Mouse (Mus musculus): ENCODE measurements around the gene Sapcd2. TPM values are rescaled to one million over a fixed set of nuclear protein-coding genes. Genes with fewer than 3 reads are reported as not detected.

Gene Sapcd2
- polyA plus RNA-seq (2015; fragmentation: Nextera tagmentation; extraction: Ambion mirVana): 11.1 and 14.7 TPM in 2 replicates

DNA sequence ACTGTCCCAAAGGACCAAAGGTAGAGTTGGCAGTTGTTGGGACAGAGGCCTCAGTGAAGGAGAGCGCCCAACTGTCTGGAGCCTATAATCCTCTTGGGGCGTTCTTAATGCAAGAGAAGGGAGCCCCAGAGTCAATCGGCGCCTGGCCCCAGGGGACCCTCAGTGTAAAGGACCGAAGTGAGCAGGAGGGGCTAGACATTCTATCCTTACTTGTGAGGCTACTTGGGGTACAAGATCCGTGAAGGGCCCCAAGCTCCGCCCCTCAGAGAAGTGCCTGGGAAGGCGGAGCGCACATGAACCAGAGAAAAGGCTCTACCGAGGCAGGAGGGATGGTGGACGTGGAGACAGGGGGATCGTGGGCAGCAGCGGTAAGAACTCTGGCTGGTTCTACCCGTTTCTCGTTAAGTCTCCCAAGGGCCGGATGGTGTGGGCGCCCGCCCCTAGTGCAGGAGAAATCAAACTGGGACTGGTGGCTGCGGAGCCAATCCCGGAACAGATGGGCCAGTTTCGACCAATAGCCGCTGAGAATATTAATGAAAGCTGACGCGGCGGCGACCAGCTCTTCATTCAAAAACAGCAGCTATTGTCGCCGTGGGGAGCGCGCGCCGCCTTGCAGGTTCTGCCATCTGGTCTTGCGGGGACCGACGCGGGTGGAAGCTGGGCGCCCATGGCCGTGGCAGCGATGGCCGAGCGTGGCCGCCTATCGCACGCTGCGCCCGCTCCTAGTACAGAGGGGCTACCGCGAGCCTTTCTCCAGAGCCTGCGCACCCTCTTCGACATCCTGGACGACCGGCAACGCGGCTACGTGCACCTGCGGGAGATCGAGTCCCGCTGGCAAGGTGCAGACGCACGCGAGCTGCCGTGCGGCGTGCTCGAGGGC lies at the start of gene Sapcd2:
Sapcd2 (plus strand) TSS at position 558 of the 880 bp plus-strand sequence.
- Histone ChIP-seq H3K36me3 (replicated peaks) (no peaks in the 10 kb centered on the region), H3K27ac (peak within 1 kb of the TSS; percentile 72), H3K4me2 (peak within 1 kb of the TSS; percentile 96), H3K4me3 (peak within 1 kb of the TSS; percentile 54), H3K27me3 (replicated peaks) (peaks cover 4% of the 10 kb centered on the region; the same call in 1 of the 2 replicates), H3K4me1 (peaks cover 21% of the 10 kb centered on the region), H3K9me3 (no peaks in the 10 kb centered on the region), H3K9ac (peak within 1 kb of the TSS; percentile 55)
- WGBS: under 1% methylated on average over 65 of the region's 65 CpGs
- peak; percentile 92 for ATAC-seq (replicated peaks)

DNA sequence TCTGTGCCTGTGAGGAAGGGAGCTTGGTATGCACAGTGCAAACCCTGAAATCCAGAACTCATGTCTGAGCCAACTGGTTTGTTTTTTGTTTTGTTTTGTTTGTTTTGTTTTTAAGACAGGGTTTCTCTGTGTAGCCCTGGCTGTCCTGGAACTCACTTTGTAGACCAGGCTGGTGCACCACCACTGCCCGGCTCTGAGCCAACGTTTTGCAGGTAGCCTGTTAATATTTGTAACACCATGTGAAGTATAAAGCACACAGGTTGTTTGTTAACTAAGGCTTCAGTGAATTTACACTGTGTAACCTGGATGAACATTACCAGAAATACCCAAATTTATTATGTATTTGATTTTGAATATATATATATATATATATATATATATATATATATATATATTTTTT lies 46.1 kb upstream of the Sapcd2 start:
- Histone ChIP-seq H3K27ac (no peak overlapping the region), H3K36me3 (replicated peaks) (no peaks in the 10 kb centered on the region), H3K9me3 (no peaks in the 10 kb centered on the region), H3K4me2 (no peak overlapping the region), H3K4me3 (no peak overlapping the region), H3K4me1 (peaks cover under 1% of the 10 kb centered on the region; the same call in 1 of the 2 replicates), H3K9ac (no peak overlapping the region), H3K27me3 (replicated peaks) (peaks cover 6% of the 10 kb centered on the region)
- ATAC-seq (replicated peaks): no peak
- 76% methylated on average over 2 of the region's 2 CpGs for WGBS

DNA sequence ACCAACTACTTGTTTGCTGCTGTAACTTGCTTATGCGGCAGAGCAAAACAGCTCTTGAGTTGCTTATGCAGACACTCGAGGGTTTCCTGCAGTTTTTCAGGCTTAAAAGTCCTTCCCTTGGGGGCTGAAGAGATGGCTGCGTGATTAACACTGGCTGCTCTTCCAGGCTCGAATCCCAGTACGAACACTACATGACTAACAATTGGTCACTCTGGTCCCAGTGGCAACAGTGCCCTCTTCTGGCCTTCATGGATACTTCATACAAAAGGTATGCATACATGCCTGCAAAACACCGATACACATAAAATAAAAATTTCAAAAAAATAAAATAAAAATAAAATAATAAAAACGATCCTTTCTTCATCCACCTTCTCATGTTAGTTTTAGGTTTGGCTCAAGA lies 43.7 kb upstream of the Sapcd2 start:
- Histone ChIP-seq H3K4me2 (no peak overlapping the region), H3K4me3 (no peak overlapping the region), H3K27me3 (replicated peaks) (no peaks in the 10 kb centered on the region), H3K4me1 (peaks cover 15% of the 10 kb centered on the region), H3K36me3 (replicated peaks) (no peaks in the 10 kb centered on the region), H3K27ac (no peak overlapping the region), H3K9me3 (no peaks in the 10 kb centered on the region), H3K9ac (no peak overlapping the region)
- ATAC-seq (replicated peaks): no peak
- WGBS: 37% methylated on average over 7 of the region's 7 CpGs

DNA sequence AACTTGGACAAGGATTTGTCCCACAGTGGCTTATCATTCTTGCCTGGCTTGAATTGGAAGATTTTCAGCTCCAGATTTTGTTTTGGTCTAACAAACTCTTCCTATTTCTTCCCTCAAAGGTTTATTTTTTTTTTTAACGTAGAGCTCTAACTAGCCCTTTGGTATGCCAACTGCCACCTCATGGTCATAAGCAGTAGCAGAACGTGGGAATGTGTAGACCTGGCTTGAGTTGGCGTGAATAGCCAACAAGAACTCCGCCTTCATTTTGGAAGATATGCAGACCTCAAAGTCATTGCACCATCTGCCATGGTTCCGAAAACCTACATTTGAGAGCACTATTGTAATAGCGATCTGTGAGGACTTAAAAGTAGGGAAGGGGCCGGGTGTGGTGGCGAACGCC lies 40.7 kb upstream of the Sapcd2 start:
- Histone ChIP-seq H3K4me1 (peaks cover 33% of the 10 kb centered on the region), H3K27me3 (replicated peaks) (no peaks in the 10 kb centered on the region), H3K36me3 (replicated peaks) (peaks cover 22% of the 10 kb centered on the region; the same call in 1 of the 2 replicates), H3K4me3 (peak overlapping the region; percentile 68), H3K9ac (no peak overlapping the region), H3K27ac (no peak overlapping the region), H3K9me3 (no peaks in the 10 kb centered on the region), H3K4me2 (peak overlapping the region; percentile 73)
- WGBS: 63% methylated on average over 9 of the region's 9 CpGs
- no peak for ATAC-seq (replicated peaks)

DNA sequence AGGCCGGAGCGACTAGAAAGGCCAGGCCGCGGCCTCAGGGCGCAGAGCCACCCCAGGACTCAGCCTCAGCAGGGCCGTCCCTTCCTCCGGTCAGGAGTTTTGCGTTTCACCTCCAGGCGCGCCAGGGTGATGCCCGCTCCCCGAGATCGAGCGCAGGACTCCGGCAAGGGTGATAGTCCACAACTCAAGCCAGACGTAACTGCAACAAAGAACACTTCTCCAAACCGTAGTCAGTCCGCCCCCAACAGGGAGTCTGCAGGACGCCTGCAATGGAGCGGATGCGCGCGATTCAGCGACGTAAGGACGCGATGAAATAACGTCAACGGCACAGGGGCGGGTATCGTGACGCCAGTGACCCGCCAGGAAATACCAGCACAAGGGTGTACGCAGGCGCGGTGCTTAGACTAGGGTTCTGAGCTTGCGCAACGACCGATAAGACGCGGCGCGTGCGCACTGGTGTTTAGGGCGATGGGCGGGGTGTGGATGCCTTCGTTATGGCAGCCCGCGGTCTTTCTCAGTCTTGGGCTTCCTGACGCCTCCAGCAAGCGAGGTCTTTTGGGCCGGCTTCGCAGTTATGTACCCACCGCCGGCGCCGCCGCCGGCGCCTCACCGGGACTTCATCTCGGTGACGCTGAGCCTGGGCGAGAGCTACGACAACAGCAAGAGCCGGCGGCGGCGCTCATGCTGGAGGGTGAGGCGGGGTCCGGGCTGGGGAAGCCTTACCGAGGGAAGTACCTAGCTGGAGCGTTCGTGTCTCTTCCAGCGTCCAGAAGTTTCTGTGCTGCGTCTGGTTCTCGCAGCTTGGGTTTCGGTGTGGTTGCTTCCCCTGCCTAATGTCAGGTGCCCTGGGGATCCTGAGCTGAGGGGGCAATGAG lies 39.6 kb upstream of the Sapcd2 start, which contains the start of gene Man1b1:
Man1b1 (plus strand) TSS at position 53 of the 875 bp plus-strand sequence.
- Histone ChIP-seq H3K9me3 (no peaks in the 10 kb centered on the region), H3K4me2 (peak within 1 kb of the TSS; percentile 85), H3K27me3 (replicated peaks) (no peaks in the 10 kb centered on the region), H3K4me3 (peak within 1 kb of the TSS; percentile 68), H3K36me3 (replicated peaks) (peaks cover 32% of the 10 kb centered on the region; the same call in 1 of the 2 replicates), H3K4me1 (peaks cover 33% of the 10 kb centered on the region), H3K9ac (peak within 1 kb of the TSS; percentile 74), H3K27ac (peak within 1 kb of the TSS; percentile 80)
- under 1% methylated on average over 78 of the region's 78 CpGs for whole genome bisulfite sequencing
- ATAC-seq (replicated peaks): peak; percentile 98

DNA sequence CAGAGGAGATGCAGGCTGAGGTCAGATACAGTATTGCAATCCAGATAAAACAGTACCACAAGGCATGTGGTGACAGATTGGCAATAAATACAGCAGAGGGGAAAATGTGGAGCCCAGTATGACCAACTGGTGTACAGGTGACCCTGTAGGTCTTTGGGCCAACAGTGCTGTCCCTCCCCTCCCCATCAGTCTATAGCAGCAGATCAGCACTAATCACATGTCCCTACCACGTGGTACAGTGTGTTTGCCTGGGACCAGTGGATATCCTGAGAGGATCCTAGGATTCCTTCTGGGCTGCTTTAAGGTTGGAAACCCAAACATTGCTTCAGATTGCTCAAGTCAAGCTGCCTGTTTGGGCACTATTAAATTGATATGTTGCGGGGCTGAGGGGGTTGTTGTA lies 38.6 kb upstream of the Sapcd2 start:
- peaks cover 42% of the 10 kb centered on the region for H3K36me3 ChIP-seq (replicated peaks)
- no peak for ATAC-seq (replicated peaks)
- H3K27ac ChIP-seq: no peak overlapping the region
- no peaks in the 10 kb centered on the region for H3K27me3 ChIP-seq (replicated peaks)
- peaks cover 33% of the 10 kb centered on the region for H3K4me1 ChIP-seq
- H3K9ac ChIP-seq: peak overlapping the region; percentile 73; the same call in 1 of the 2 replicates
- no peaks in the 10 kb centered on the region for H3K9me3 ChIP-seq
- H3K4me2 ChIP-seq: peak overlapping the region; percentile 85
- 83% methylated on average over 2 of the region's 2 CpGs for WGBS
- H3K4me3 ChIP-seq: peak overlapping the region; percentile 68

DNA sequence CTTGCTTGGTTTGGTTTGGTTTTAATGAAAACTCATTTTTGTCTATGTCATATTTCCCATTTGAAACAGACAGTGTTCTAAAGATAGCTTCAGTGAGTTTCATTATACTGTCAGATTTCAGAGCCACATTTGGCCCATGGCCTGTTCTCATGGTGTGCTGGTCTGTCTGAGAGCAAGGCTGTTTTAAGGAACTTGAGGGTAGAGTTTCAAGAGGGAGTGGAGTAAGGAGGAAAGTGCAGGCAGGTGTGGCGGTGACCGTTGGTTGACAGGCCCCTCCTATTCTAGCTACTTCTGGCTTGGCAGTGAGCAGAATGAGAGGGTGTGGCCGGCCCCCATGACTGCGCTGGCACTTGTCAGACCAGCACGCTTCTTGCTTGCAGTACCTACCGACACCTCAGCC lies 33.8 kb upstream of the Sapcd2 start:
- Histone ChIP-seq H3K27ac (no peak overlapping the region), H3K4me3 (no peak overlapping the region), H3K27me3 (replicated peaks) (no peaks in the 10 kb centered on the region), H3K4me1 (peaks cover 20% of the 10 kb centered on the region), H3K9ac (no peak overlapping the region), H3K36me3 (replicated peaks) (peaks cover 76% of the 10 kb centered on the region), H3K4me2 (no peak overlapping the region), H3K9me3 (no peaks in the 10 kb centered on the region)
- ATAC-seq (replicated peaks): no peak
- 92% methylated on average over 6 of the region's 6 CpGs for WGBS

DNA sequence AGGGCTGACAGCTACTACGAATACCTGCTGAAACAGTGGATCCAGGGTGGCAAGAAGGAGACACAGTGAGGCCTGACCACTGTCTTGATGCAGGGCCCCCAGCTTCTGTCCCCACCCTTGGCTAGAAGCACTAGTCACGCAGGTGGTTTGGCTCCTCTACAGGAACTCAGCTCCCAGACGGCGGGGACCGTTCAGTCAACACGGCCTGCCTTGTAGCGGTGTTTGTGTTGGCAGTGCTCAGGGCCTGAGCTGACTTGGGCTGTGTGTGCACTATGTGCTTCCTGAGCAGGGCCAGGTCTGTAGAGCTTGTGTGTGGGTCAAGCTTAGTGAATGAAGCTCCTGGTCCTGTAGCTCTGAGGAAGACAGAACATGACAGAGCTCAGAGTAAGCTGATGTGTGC lies 24.0 kb upstream of the Sapcd2 start:
- H3K4me1 ChIP-seq: no peaks in the 10 kb centered on the region
- H3K9ac ChIP-seq: no peak overlapping the region
- 96% methylated on average over 7 of the region's 7 CpGs for WGBS
- peaks cover 80% of the 10 kb centered on the region for H3K36me3 ChIP-seq (replicated peaks)
- H3K9me3 ChIP-seq: no peaks in the 10 kb centered on the region
- H3K4me3 ChIP-seq: no peak overlapping the region
- ATAC-seq (replicated peaks): no peak
- H3K27ac ChIP-seq: no peak overlapping the region
- H3K27me3 ChIP-seq (replicated peaks): no peaks in the 10 kb centered on the region
- H3K4me2 ChIP-seq: no peak overlapping the region

DNA sequence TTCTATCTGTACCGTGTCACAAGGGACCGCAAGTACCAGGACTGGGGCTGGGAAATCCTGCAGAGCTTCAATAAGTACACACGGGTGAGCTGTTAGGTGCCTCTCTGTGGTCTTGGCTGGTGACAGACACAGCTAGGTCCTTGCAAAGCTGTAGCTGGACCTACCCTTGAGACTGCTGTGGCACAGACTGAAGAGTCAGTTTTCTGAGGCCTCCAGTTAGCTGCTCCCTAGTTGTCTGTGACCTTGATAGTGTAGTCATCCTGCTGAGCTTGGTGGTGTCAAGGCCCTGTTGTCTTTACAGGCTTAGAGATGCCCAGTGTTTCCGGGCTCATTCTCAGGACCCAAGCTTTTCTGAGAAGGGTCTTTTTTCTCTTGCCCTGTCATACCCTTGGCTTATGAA lies 22.6 kb upstream of the Sapcd2 start:
- Histone ChIP-seq H3K9me3 (no peaks in the 10 kb centered on the region), H3K36me3 (replicated peaks) (peaks cover 68% of the 10 kb centered on the region), H3K27ac (no peak overlapping the region), H3K4me3 (no peak overlapping the region), H3K4me2 (no peak overlapping the region), H3K4me1 (no peaks in the 10 kb centered on the region), H3K27me3 (replicated peaks) (no peaks in the 10 kb centered on the region), H3K9ac (no peak overlapping the region)
- 95% methylated on average over 4 of the region's 4 CpGs for WGBS
- ATAC-seq (replicated peaks): no peak

DNA sequence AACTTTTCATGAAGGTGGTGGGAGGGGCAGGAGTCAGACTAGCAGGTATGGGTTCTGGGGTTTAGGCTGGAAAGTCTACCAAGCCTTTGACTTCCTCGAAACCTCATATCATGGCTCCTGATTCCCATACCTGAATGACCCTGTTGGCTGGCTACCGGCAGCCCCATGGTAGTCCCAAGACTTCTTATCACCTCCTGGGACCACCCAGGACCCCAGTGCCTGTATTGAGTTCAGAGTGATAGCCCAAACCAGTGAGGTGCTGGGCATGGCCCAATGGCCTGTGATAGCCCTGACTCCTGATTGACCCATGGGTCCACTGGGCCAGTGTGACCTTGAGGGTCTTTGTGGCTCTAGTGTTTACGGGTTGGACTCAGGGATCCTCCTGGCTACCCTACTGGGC lies 21.4 kb upstream of the Sapcd2 start:
- 92% methylated on average over 3 of the region's 3 CpGs for WGBS
- no peak overlapping the region for H3K9ac ChIP-seq
- no peaks in the 10 kb centered on the region for H3K9me3 ChIP-seq
- H3K27me3 ChIP-seq (replicated peaks): no peaks in the 10 kb centered on the region
- no peak overlapping the region for H3K27ac ChIP-seq
- H3K36me3 ChIP-seq (replicated peaks): peaks cover 56% of the 10 kb centered on the region
- H3K4me2 ChIP-seq: no peak overlapping the region
- H3K4me3 ChIP-seq: no peak overlapping the region
- ATAC-seq (replicated peaks): no peak
- H3K4me1 ChIP-seq: peaks cover 10% of the 10 kb centered on the region

DNA sequence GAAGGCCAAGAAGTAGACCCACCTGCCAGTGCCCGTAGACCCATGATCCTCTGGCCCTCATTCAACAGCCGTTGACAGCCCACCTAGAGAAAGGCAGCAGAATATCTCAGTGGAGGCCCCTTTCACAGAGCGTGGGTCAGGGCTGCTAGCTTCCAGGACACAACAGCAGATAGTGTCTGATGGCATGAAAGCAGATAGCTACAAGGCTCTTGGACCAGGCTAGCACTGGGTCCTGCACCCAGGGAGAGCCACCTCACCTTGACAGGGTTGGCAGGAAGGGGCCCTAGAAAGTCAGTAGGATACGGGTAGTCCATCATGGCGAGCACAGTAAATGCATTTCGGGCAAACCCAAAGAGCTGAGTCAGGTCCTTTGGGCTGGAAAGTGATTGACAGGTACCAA lies 17.9 kb upstream of the Sapcd2 start:
- Histone ChIP-seq H3K9ac (no peak overlapping the region), H3K4me3 (no peak overlapping the region), H3K4me1 (peaks cover 25% of the 10 kb centered on the region), H3K9me3 (no peaks in the 10 kb centered on the region), H3K27me3 (replicated peaks) (no peaks in the 10 kb centered on the region), H3K36me3 (replicated peaks) (peaks cover 26% of the 10 kb centered on the region), H3K27ac (no peak overlapping the region), H3K4me2 (no peak overlapping the region)
- WGBS: 91% methylated on average over 6 of the region's 6 CpGs
- ATAC-seq (replicated peaks): no peak

DNA sequence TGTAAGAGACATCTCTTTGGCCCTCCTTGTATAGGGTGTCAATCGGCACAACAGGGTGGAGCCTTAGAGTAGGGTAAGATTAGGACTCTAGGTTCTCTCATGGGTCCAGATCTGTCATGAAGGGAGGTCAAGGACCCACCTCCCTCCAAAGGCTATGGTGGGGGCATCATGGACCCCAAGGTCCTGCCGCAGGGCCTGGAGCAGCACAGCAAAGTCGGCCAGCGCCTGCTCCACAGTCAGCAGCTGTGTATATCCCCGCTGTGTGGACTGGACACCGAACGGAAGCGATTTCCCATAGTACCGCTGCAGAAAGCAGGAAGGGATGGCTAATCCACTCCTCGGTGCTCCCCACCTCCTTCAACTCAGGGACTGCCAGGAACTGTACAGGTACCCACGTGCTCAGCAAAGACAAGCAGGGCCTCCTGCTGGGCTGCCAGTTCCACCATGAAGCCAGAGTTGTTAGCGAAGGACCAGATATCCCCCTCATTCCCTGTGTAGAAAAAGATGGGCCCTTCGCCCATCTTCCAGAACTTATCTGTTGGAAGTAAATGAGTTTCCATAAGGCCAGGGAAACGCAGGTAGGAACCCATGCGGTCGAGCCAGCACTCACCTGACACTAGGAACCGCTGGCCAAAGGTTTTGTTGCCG lies 16.6 kb upstream of the Sapcd2 start:
- H3K27me3 ChIP-seq (replicated peaks): no peaks in the 10 kb centered on the region
- ATAC-seq (replicated peaks): peak; percentile 21
- H3K9ac ChIP-seq: peak overlapping the region; percentile 4; the same call in 1 of the 2 replicates
- H3K9me3 ChIP-seq: no peaks in the 10 kb centered on the region
- WGBS: 43% methylated on average over 18 of the region's 18 CpGs
- H3K27ac ChIP-seq: no peak overlapping the region
- peak overlapping the region; percentile 74 for H3K4me2 ChIP-seq
- H3K4me1 ChIP-seq: peaks cover 25% of the 10 kb centered on the region
- peak overlapping the region; percentile 50 for H3K4me3 ChIP-seq
- peaks cover 13% of the 10 kb centered on the region for H3K36me3 ChIP-seq (replicated peaks)
